In the genomic region with DNA sequence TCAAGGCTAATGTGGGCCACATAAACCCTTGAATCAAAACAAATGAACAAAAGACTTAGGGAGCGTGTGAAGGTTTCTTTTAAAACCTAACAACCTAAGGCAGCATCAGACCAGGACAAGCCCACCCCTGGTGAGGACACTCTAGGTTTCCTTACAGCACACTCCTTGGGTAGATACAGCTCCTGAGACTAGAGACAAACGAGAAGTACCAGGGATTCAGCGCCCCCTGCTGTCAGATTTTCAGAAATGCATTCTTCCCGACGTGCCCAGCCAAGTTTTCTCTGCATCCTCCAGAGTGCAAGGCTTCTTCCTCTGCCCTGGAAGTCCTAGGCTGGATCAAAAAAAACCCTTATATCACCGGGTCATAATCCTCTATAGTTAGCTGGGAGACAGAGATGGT, we compare ENCODE assay signal across 10 mouse cellular contexts. TPM values are rescaled to one million over a fixed set of nuclear protein-coding genes. Genes with fewer than 3 reads are reported as not detected.
A peak's percentile ranks its signal among the peaks of the same experiment; 100 is the strongest.
DNase-seq lines count a peak whose midpoint lies in the region; ATAC-seq and TF ChIP-seq lines count a peak whose summit lies in the region.
"Had no signal": no experiment of that assay in that cellular context is flagged by ENCODE, and none has a peak within 500 bp of the region (broad histone marks: within the 10 kb centered on the region; RNA-seq: fewer than 3 reads in every experiment).

No protein-coding gene starts in this region.

- H3K4me3 ChIP-seq in liver, embryonic 14.5 days (ENCODE audit: insufficient read depth in 1 of 2, low read depth in 2 of 2, low read length in 2 of 2), result no peak overlapping the region
- H3K4me3 ChIP-seq: neural tube, embryonic 12.5 days had no signal

- TF ChIP-seq EP300 in liver, embryonic 14.5 days (IDR thresholded peaks at IDR 0.05; ENCODE audit: low read depth), result no peak

- 9% methylated on average over 6 of the region's 6 CpGs for WGBS in liver, embryonic 14.5 days (ENCODE audit: insufficient replicate concordance)

- H3K4me2 ChIP-seq in liver, embryonic 14.5 days (ENCODE audit: low read depth), result no peak overlapping the region
- H3K4me2 ChIP-seq: neural tube, embryonic 12.5 days had no signal

- no peak overlapping the region for H3K27ac ChIP-seq in liver, embryonic 14.5 days
- H3K27ac ChIP-seq: neural tube, embryonic 12.5 days had no signal

- DNase-seq in cerebellum, adult 11 months, result peak; percentile 20
- no peak for DNase-seq in cerebellum, adult 11-12 months
- peak; percentile 26 for DNase-seq in 3134 (ENCODE audit: extremely low read depth, insufficient read length, low spot score)
- peak; percentile 53 to 61 for DNase-seq in adrenal gland, adult 18-20 months (ENCODE audit: low spot score in 2 of 2)
- DNase-seq in embryo, embryonic 11 days, result peak; percentile 71
- DNase-seq in kidney, adult 8-10 months, result peak; percentile 35 to 73
- peak in 2 of 3 experiments; percentile 7 to 19 for DNase-seq in liver, embryonic 14.5 days (ENCODE audit: low read depth in 3 of 3, low spot score in 3 of 3)
- DNase-seq in right cerebral cortex, adult 2 months (ENCODE audit: low spot score in 2 of 2), result peak; percentile 62 to 80

- no peaks in the 10 kb centered on the region for H3K9me3 ChIP-seq in liver, embryonic 14.5 days (ENCODE audit: control insufficient read depth, low read length)
- H3K9me3 ChIP-seq: neural tube, embryonic 12.5 days had no signal

- H3K4me1 ChIP-seq in liver, embryonic 14.5 days (replicated peaks; ENCODE audit: control insufficient read depth in 2 of 2, insufficient read depth in 2 of 2, low read length in 1 of 2), result no peaks in the 10 kb centered on the region

- H3K27me3 ChIP-seq in liver, embryonic 14.5 days (ENCODE audit: control insufficient read depth, insufficient read depth, low read length), result peaks cover 25% of the 10 kb centered on the region

- TF ChIP-seq CTCF in liver, embryonic 14.5 days (IDR thresholded peaks at IDR 0.05; ENCODE audit: low read depth), result peak; percentile 80

- no peaks in the 10 kb centered on the region for H3K36me3 ChIP-seq in liver, embryonic 14.5 days (replicated peaks; ENCODE audit: control insufficient read depth, insufficient read depth, low read depth)
- H3K36me3 ChIP-seq: neural tube, embryonic 12.5 days had no signal

- no peak for ATAC-seq in liver, embryonic 14.5 days (ENCODE audit: insufficient read depth)

- H3K9ac ChIP-seq in liver, embryonic 14.5 days (replicated peaks), result no peak overlapping the region
- H3K9ac ChIP-seq: neural tube, embryonic 12.5 days had no signal

RNA-seq across cellular contexts. Expression of a gene that starts 13.0 kb away (rescaled TPM):
- total RNA-seq in adrenal gland, adult 18-20 months (2021), result not detected
- not detected in 2 replicates for polyA plus RNA-seq in liver, embryonic 14.5 days (2012; rRNA removed)
- not detected in 2 replicates for polyA plus RNA-seq in liver, embryonic 14.5 days (2014; fragmentation: Nextera tagmentation; extraction: Ambion mirVana)
- polyA plus RNA-seq: heart, embryonic 14.5 days had no signal
